Mouse (Mus musculus) liver, postnatal 0 days (tissue): ENCODE results near the gene Gm35549.

Experiments used
- CTCF ChIP-seq: sonication (generic); IDR thresholded peaks from 2 replicates; pipeline ENCODE4 v1.5.1; 2016; ENCODE audit warnings: antibody characterized with exemption, low read depth
- EP300 ChIP-seq: IDR thresholded peaks from 2 replicates; pipeline ENCODE4 v1.6.1; 2016; ENCODE audit warnings: antibody characterized with exemption, low read depth, mild to moderate bottlenecking

GRCm38 (mm10) chr9:122812386-122812785 is 31.4 kb downstream of the Gm35549 start:
- TF ChIP-seq CTCF (no peak), EP300 (no peak)
